Mouse (Mus musculus): ENCODE data around the gene Scn11a. TPM values are rescaled to one million over a fixed set of nuclear protein-coding genes. Genes with fewer than 3 reads are reported as not detected.

The Scn11a gene
- polyA plus RNA-seq, 1 experiment, result not detected

DNA sequence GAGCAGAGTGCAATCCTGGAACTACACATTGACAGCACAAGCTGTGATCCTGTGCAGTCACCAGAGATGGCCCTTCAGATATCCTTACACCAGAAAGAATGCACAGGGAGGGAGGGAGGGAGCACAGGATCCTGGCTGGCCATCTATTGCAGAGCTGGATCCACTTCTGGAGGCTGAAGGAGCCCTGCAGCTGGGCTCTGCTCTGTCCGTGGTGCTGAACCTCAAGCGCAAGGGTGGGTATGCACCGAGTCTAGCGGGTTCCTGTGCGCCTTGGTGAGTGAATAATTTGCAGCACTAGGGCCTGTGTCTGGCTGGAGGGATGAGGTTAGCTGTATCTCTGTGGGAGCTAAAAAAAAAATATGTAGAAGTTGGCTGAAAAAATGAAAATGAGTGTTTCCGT, 118.6 kb downstream of the Scn11a start:
- Histone ChIP-seq H3K4me1 (ENCODE audit: control insufficient read depth, insufficient read depth, low read length) (no peaks in the 10 kb centered on the region), H3K27ac (ENCODE audit: insufficient read depth, low read depth, low read length) (no peak overlapping the region), H3K4me3 (ENCODE audit: insufficient read depth, low read length) (no peak overlapping the region)
- TF ChIP-seq CTCF (IDR thresholded peaks at IDR 0.05; ENCODE audit: low read depth, low read length) (no peak), POLR2A (IDR thresholded peaks at IDR 0.05; ENCODE audit: borderline replicate concordance, low read depth, low read length) (no peak)

Other genes starting within 250 kb of the Scn11a start
- gene Scn5a, start 246.4 kb downstream of the Scn11a start, polyA plus RNA-seq (2012; ENCODE audit: insufficient read depth, insufficient read length, missing spikeins), result not detected in 2 replicates
- not detected in 2 replicates for gene Scn10a, start 106.1 kb downstream of the Scn11a start, polyA plus RNA-seq (2012; ENCODE audit: insufficient read depth, insufficient read length, missing spikeins)
- 49.1 and 55.0 TPM in 2 replicates for gene Wdr48, start 69.4 kb upstream of the Scn11a start, polyA plus RNA-seq (2012; ENCODE audit: insufficient read depth, insufficient read length, missing spikeins)
- gene Gorasp1, start 112.1 kb upstream of the Scn11a start, polyA plus RNA-seq (2012; ENCODE audit: insufficient read depth, insufficient read length, missing spikeins), result 8.9 and 9.0 TPM in 2 replicates
- gene Ttc21a, start 112.2 kb upstream of the Scn11a start, polyA plus RNA-seq (2012; ENCODE audit: insufficient read depth, insufficient read length, missing spikeins), result 0.20 and 0.27 TPM in 2 replicates
- gene Csrnp1, start 159.2 kb upstream of the Scn11a start, polyA plus RNA-seq (2012; ENCODE audit: insufficient read depth, insufficient read length, missing spikeins), result 3.0 and 4.1 TPM in 2 replicates
- not detected in 2 replicates for gene Xirp1, start 198.1 kb upstream of the Scn11a start, polyA plus RNA-seq (2012; ENCODE audit: insufficient read depth, insufficient read length, missing spikeins)
- gene Cx3cr1, start 244.4 kb upstream of the Scn11a start, polyA plus RNA-seq (2012; ENCODE audit: insufficient read depth, insufficient read length, missing spikeins), result 59.9 and 65.4 TPM in 2 replicates